Comparison of ENCODE assay signal across 8 mouse cellular contexts in the genomic region with DNA sequence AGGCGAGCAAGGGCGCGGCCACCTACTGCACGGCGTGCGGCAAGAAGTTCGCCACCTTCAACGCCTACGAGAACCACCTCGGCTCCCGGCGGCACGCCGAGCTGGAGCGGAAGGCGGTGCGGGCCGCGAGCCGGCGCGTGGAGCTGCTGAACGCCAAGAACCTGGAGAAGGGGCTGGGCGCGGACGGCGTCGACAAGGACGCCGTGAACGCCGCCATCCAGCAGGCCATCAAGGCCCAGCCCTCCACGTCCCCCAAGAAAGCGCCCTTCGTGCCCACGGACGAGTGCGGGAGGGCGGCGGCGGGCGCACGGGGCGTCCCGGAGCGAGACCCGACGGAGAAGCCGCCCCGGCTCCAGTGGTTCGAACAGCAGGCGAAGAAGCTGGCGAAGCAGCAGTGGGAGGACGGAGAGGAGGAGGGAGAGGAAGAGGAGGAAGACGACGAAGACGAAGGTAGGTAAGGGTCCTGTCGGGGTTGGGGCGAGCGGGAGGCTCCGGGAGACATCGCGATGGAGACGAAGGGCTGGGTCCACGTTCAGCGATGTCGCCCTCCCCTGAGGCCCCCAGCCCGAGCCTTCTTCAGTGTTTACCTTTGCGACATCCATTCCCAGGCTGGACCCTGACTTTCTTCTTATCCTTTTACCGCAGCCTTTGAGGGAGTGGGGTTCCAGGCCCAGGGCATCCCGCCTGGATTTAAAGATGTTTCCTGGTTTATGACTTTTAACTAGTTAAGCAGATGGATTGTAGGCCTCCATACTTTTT. TPM values are rescaled to one million over a fixed set of nuclear protein-coding genes. Genes with fewer than 3 reads are reported as not detected.
DNase-seq lines count a peak whose midpoint lies in the region; ATAC-seq and TF ChIP-seq lines count a peak whose summit lies in the region.

No protein-coding gene starts in this region.

- peak overlapping the region; percentile 98 for H3K9ac ChIP-seq in heart, postnatal 0 days (replicated peaks; ENCODE audit: low read depth, low read length)
- H3K9ac ChIP-seq in liver, postnatal 0 days (replicated peaks), result peak overlapping the region; percentile 82
- peak overlapping the region; percentile 93 for H3K9ac ChIP-seq in stomach, embryonic 14.5 days (replicated peaks; ENCODE audit: low read depth, low read length)

- no peaks in the 10 kb centered on the region for H3K27me3 ChIP-seq in heart, postnatal 0 days (ENCODE audit: control insufficient read depth, insufficient read depth, low read length)
- no peaks in the 10 kb centered on the region for H3K27me3 ChIP-seq in liver, postnatal 0 days (ENCODE audit: insufficient read depth, low read length)
- no peaks in the 10 kb centered on the region for H3K27me3 ChIP-seq in stomach, embryonic 14.5 days (ENCODE audit: control insufficient read depth, insufficient read depth, low read length)

- ATAC-seq in heart, postnatal 0 days (ENCODE audit: insufficient read depth, low read depth), result no peak
- ATAC-seq in liver, postnatal 0 days, result no peak
- ATAC-seq in stomach, embryonic 14.5 days (ENCODE audit: insufficient number of reproducible peaks, insufficient read depth, low FRiP score, low read depth), result no peak

- peak overlapping the region; percentile 96 for H3K27ac ChIP-seq in heart, postnatal 0 days (ENCODE audit: low read depth)
- peak overlapping the region; percentile 99 for H3K27ac ChIP-seq in liver, postnatal 0 days (ENCODE audit: low read depth)
- H3K27ac ChIP-seq in stomach, embryonic 14.5 days (ENCODE audit: low read length), result peak overlapping the region; percentile 79

- TF ChIP-seq EP300 in heart, postnatal 0 days (IDR thresholded peaks at IDR 0.05; ENCODE audit: low read depth), result no peak
- no peak for TF ChIP-seq EP300 in liver, postnatal 0 days (IDR thresholded peaks at IDR 0.05; ENCODE audit: low read depth)

- peak; percentile 22 for DNase-seq in cerebellum, adult 9-10 months
- no peak for DNase-seq in cerebellum, adult 18-20 months
- peak; percentile 27 for DNase-seq in retina, embryonic 14.5 days (ENCODE audit: low spot score)
- no peak for DNase-seq in retina, postnatal 1 day
- no peak for DNase-seq in heart, postnatal 0 days (ENCODE audit: low spot score)
- DNase-seq in liver, postnatal 0 days, result no peak
- DNase-seq in layer of hippocampus, adult 8-10 months (ENCODE audit: low spot score in 2 of 2), result no peak

- WGBS in heart, postnatal 0 days, result under 1% methylated on average over 62 of the region's 71 CpGs
- WGBS in liver, postnatal 0 days (ENCODE audit: insufficient replicate concordance), result under 1% methylated on average over 71 of the region's 71 CpGs
- WGBS in stomach, embryonic 14.5 days, result under 1% methylated on average over 71 of the region's 71 CpGs

- H3K4me2 ChIP-seq in heart, postnatal 0 days (ENCODE audit: low read depth, low read length), result peak overlapping the region; percentile 93
- H3K4me2 ChIP-seq in liver, postnatal 0 days (ENCODE audit: low read depth, low read length), result peak overlapping the region; percentile 88
- peak overlapping the region; percentile 63 for H3K4me2 ChIP-seq in stomach, embryonic 14.5 days (replicated peaks; ENCODE audit: low read depth, low read length)

- no peaks in the 10 kb centered on the region for H3K9me3 ChIP-seq in heart, postnatal 0 days (replicated peaks; ENCODE audit: control insufficient read depth, low read length)
- no peaks in the 10 kb centered on the region for H3K9me3 ChIP-seq in liver, postnatal 0 days (ENCODE audit: low read length)
- no peaks in the 10 kb centered on the region for H3K9me3 ChIP-seq in stomach, embryonic 14.5 days (ENCODE audit: control insufficient read depth, low read depth, low read length)

- peaks cover 23% of the 10 kb centered on the region for H3K36me3 ChIP-seq in heart, postnatal 0 days (replicated peaks; ENCODE audit: control insufficient read depth, insufficient read depth, low read length)
- peaks cover 26% of the 10 kb centered on the region for H3K36me3 ChIP-seq in liver, postnatal 0 days (replicated peaks; ENCODE audit: insufficient read depth, low read length)
- H3K36me3 ChIP-seq in stomach, embryonic 14.5 days (ENCODE audit: control insufficient read depth, insufficient read depth, low read length), result peaks cover 19% of the 10 kb centered on the region

- H3K4me1 ChIP-seq in heart, postnatal 0 days (ENCODE audit: control insufficient read depth, insufficient read depth), result peaks cover 15% of the 10 kb centered on the region
- peaks cover 28% of the 10 kb centered on the region for H3K4me1 ChIP-seq in liver, postnatal 0 days (ENCODE audit: insufficient read depth)
- peaks cover 13% of the 10 kb centered on the region for H3K4me1 ChIP-seq in stomach, embryonic 14.5 days (ENCODE audit: control insufficient read depth, insufficient read depth, low read length)

- TF ChIP-seq CTCF in heart, postnatal 0 days (IDR thresholded peaks at IDR 0.05; ENCODE audit: low read depth), result no peak
- TF ChIP-seq CTCF in liver, postnatal 0 days (IDR thresholded peaks at IDR 0.05; ENCODE audit: low read depth), result no peak

- H3K4me3 ChIP-seq in heart, postnatal 0 days (ENCODE audit: low read depth, low read length), result peak overlapping the region; percentile 100
- peak overlapping the region; percentile 88 for H3K4me3 ChIP-seq in liver, postnatal 0 days (ENCODE audit: low read depth, low read length)
- H3K4me3 ChIP-seq in stomach, embryonic 14.5 days (ENCODE audit: low read depth, low read length), result peak overlapping the region; percentile 94

RNA-seq across cellular contexts. Expression of a gene that starts 0.7 kb away (rescaled TPM):
- 9.2 and 16.9 TPM in 2 replicates for total RNA-seq in heart, postnatal 0 days (2014; rRNA removed; ENCODE audit: low replicate concordance)
- 10.1 and 11.0 TPM in 2 replicates for polyA plus RNA-seq in heart, postnatal 0 days (2015; fragmentation: Nextera tagmentation; extraction: Ambion mirVana)
- polyA plus RNA-seq in liver, postnatal 0 days (2015; fragmentation: Nextera tagmentation; extraction: Ambion mirVana), result 9.8 and 13.4 TPM in 2 replicates
- polyA plus RNA-seq in stomach, embryonic 14.5 days (2014; fragmentation: Nextera tagmentation; extraction: Ambion mirVana), result 26.7 and 32.9 TPM in 2 replicates
- 10 to 100 TPM; 46.2 to 54.1 (median 51.5) TPM for total RNA-seq in layer of hippocampus, adult 8-10 months (2022)

Comparison
In these comparisons a context has a peak if more than half of its experiments do, and no peak if none do; other contexts are left out.
1. DNase-seq: peak in cerebellum, adult 9-10 months (single experiment) and retina, embryonic 14.5 days (single experiment); none in cerebellum, adult 18-20 months (0 of 2), retina, postnatal 1 day (single experiment), heart, postnatal 0 days (single experiment), liver, postnatal 0 days (single experiment) and layer of hippocampus, adult 8-10 months (0 of 2).
2. Peak in every context shown above with its lines, with median percentiles within 50 percentile points of each other: H3K27ac ChIP-seq, H3K4me2 ChIP-seq, H3K4me3 ChIP-seq and H3K9ac ChIP-seq.